Mouse (Mus musculus): ENCODE measurements around the gene Pate4. TPM values are rescaled to one million over a fixed set of nuclear protein-coding genes. Genes with fewer than 3 reads are reported as not detected.
"Not testable (repeated sequence)": the region's sequence is repeated elsewhere in the genome, so short reads cannot be mapped to it uniquely, and the experiment has no call there.

The Pate4 gene
- polyA plus RNA-seq (2015; fragmentation: Nextera tagmentation; extraction: Ambion mirVana) = not detected in 2 replicates

GRCm38 (mm10) chr9:35611841-35612240, at the start of gene Pate4:
Pate4 (minus strand) TSS chr9:35611941.
- DNase-seq (ENCODE audit: low spot score) = no peak
- no peaks in the 10 kb centered on the region for H3K36me3 ChIP-seq (ENCODE audit: insufficient read depth, low read length)
- no peaks in the 10 kb centered on the region for H3K9me3 ChIP-seq (replicated peaks; ENCODE audit: low read length)
- TF ChIP-seq CTCF (IDR thresholded peaks at IDR 0.05; ENCODE audit: low read depth) = no peak
- no peak within 1 kb of the TSS for H3K4me3 ChIP-seq (replicated peaks; ENCODE audit: low read depth, low read length)
- H3K4me2 ChIP-seq (ENCODE audit: low read length) = no peak within 1 kb of the TSS
- no peaks in the 10 kb centered on the region for H3K4me1 ChIP-seq (replicated peaks; ENCODE audit: insufficient read depth, low read length)
- no peak for ATAC-seq (replicated peaks; ENCODE audit: low FRiP score, low read depth)
- H3K9ac ChIP-seq (ENCODE audit: low read depth, low read length) = no peak within 1 kb of the TSS
- 89% methylated on average over 1 of the region's 1 CpGs for WGBS
- no peak within 1 kb of the TSS for H3K27ac ChIP-seq
- no peaks in the 10 kb centered on the region for H3K27me3 ChIP-seq (ENCODE audit: insufficient read depth, low read length)

GRCm38 (mm10) chr9:35648102-35648501, 36.4 kb upstream of the Pate4 start, which contains the start of gene Pate3:
Pate3 (minus strand) TSS chr9:35648202.
- H3K9me3 ChIP-seq (replicated peaks; ENCODE audit: low read length) = no peaks in the 10 kb centered on the region
- no peak within 1 kb of the TSS for H3K4me3 ChIP-seq (replicated peaks; ENCODE audit: low read depth, low read length)
- H3K4me1 ChIP-seq (replicated peaks; ENCODE audit: insufficient read depth, low read length) = no peaks in the 10 kb centered on the region
- no peak for DNase-seq (ENCODE audit: low spot score)
- TF ChIP-seq CTCF (IDR thresholded peaks at IDR 0.05; ENCODE audit: low read depth) = no peak
- 78% methylated on average over 1 of the region's 1 CpGs for WGBS
- no peak for ATAC-seq (replicated peaks; ENCODE audit: low FRiP score, low read depth)
- no peak within 1 kb of the TSS for H3K9ac ChIP-seq (ENCODE audit: low read depth, low read length)
- no peak within 1 kb of the TSS for H3K4me2 ChIP-seq (ENCODE audit: low read length)
- no peaks in the 10 kb centered on the region for H3K27me3 ChIP-seq (ENCODE audit: insufficient read depth, low read length)
- no peaks in the 10 kb centered on the region for H3K36me3 ChIP-seq (ENCODE audit: insufficient read depth, low read length)
- H3K27ac ChIP-seq = no peak within 1 kb of the TSS

- Histone ChIP-seq H3K36me3 (ENCODE audit: insufficient read depth, low read length) (no peaks in the 10 kb centered on the region), H3K27ac (no peak overlapping the region), H3K4me1 (replicated peaks; ENCODE audit: insufficient read depth, low read length) (no peaks in the 10 kb centered on the region), H3K4me3 (replicated peaks; ENCODE audit: low read depth, low read length) (no peak overlapping the region), H3K9ac (ENCODE audit: low read depth, low read length) (no peak overlapping the region), H3K9me3 (replicated peaks; ENCODE audit: low read length) (no peaks in the 10 kb centered on the region), H3K27me3 (ENCODE audit: insufficient read depth, low read length) (no peaks in the 10 kb centered on the region), H3K4me2 (ENCODE audit: low read length) (no peak overlapping the region)
- WGBS = 91% methylated on average over 1 of the region's 1 CpGs
- no peak for ATAC-seq (replicated peaks; ENCODE audit: low FRiP score, low read depth)
- TF ChIP-seq CTCF (IDR thresholded peaks at IDR 0.05; ENCODE audit: low read depth) = no peak
- DNase-seq (ENCODE audit: low spot score) = no peak
Observed at GRCm38 (mm10) chr9:35632981-35633380, 21.2 kb upstream of the Pate4 start.

GRCm38 (mm10) chr9:35616784-35617183, 5.0 kb upstream of the Pate4 start:
- H3K9ac ChIP-seq (ENCODE audit: low read depth, low read length); ATAC-seq (replicated peaks; ENCODE audit: low FRiP score, low read depth); H3K9me3 ChIP-seq (replicated peaks; ENCODE audit: low read length); H3K4me3 ChIP-seq (replicated peaks; ENCODE audit: low read depth, low read length); H3K27me3 ChIP-seq (ENCODE audit: insufficient read depth, low read length); H3K36me3 ChIP-seq (ENCODE audit: insufficient read depth, low read length); H3K4me2 ChIP-seq (ENCODE audit: low read length); DNase-seq (ENCODE audit: low spot score); H3K4me1 ChIP-seq (replicated peaks; ENCODE audit: insufficient read depth, low read length); H3K27ac ChIP-seq: not testable (repeated sequence)
- WGBS = 61% methylated on average over 2 of the region's 2 CpGs

- Histone ChIP-seq H3K27ac (no peak overlapping the region), H3K4me3 (replicated peaks; ENCODE audit: low read depth, low read length) (no peak overlapping the region), H3K36me3 (ENCODE audit: insufficient read depth, low read length) (no peaks in the 10 kb centered on the region), H3K9me3 (replicated peaks; ENCODE audit: low read length) (no peaks in the 10 kb centered on the region), H3K4me2 (ENCODE audit: low read length) (no peak overlapping the region), H3K9ac (ENCODE audit: low read depth, low read length) (no peak overlapping the region), H3K27me3 (ENCODE audit: insufficient read depth, low read length) (no peaks in the 10 kb centered on the region), H3K4me1 (replicated peaks; ENCODE audit: insufficient read depth, low read length) (no peaks in the 10 kb centered on the region)
- TF ChIP-seq CTCF (IDR thresholded peaks at IDR 0.05; ENCODE audit: low read depth) = peak; percentile 63
- WGBS = 18% methylated on average over 2 of the region's 2 CpGs
- ATAC-seq (replicated peaks; ENCODE audit: low FRiP score, low read depth) (no peak), DNase-seq (ENCODE audit: low spot score) (peak; percentile 13)
Observed at GRCm38 (mm10) chr9:35614005-35614404, 2.3 kb upstream of the Pate4 start.

GRCm38 (mm10) chr9:35607647-35608405, 3.9 kb downstream of the Pate4 start:
- no peak for TF ChIP-seq CTCF (IDR thresholded peaks at IDR 0.05; ENCODE audit: low read depth)
- Histone ChIP-seq H3K4me1 (replicated peaks; ENCODE audit: insufficient read depth, low read length) (no peaks in the 10 kb centered on the region), H3K27me3 (ENCODE audit: insufficient read depth, low read length) (no peaks in the 10 kb centered on the region), H3K9me3 (replicated peaks; ENCODE audit: low read length) (no peaks in the 10 kb centered on the region), H3K9ac (ENCODE audit: low read depth, low read length) (no peak overlapping the region), H3K27ac (no peak overlapping the region), H3K36me3 (ENCODE audit: insufficient read depth, low read length) (no peaks in the 10 kb centered on the region), H3K4me2 (ENCODE audit: low read length) (no peak overlapping the region), H3K4me3 (replicated peaks; ENCODE audit: low read depth, low read length) (no peak overlapping the region)
- ATAC-seq (replicated peaks; ENCODE audit: low FRiP score, low read depth) (no peak), DNase-seq (ENCODE audit: low spot score) (no peak)
- WGBS = 69% methylated on average over 8 of the region's 8 CpGs
